Mouse (Mus musculus): ENCODE results near the gene Pbx1. TPM values are rescaled to one million over a fixed set of nuclear protein-coding genes. Genes with fewer than 3 reads are reported as not detected.

The Pbx1 gene
- polyA plus RNA-seq, 1 experiment: 11.0 TPM

DNA sequence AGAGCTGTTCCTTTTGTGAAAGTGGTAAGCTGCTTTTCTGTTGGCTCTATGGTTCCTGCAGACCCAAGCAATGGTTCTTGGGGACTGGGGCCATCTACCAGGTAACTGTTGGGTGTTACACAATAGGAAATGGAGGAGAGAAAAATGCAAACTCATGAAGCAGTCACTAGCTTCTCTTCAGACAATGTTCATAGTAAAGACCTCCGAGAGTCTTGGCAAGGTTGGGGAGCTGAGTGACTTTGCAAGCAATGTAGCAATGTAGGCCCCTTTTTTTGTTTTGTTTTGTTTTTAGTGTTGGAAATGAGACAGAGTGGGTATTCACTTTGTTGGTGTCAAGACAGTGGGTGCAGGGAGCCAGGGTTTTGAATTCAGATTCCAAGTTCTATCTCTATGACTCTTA, 198.9 kb downstream of the Pbx1 start:
- TF ChIP-seq CTCF (IDR thresholded peaks at IDR 0.05; ENCODE audit: extremely low read depth, insufficient read length, insufficient replicate concordance, low read depth, low read length) (no peak), POLR2A (IDR thresholded peaks at IDR 0.05; ENCODE audit: low read depth, low read length) (no peak)
- H3K27me3 ChIP-seq (ENCODE audit: control insufficient read depth, insufficient read depth, low read length): no peaks in the 10 kb centered on the region
- peaks cover 5% of the 10 kb centered on the region; the same call in 1 of the 2 replicates for H3K4me1 ChIP-seq (ENCODE audit: control insufficient read depth, insufficient read depth, insufficient read length, low read length)
- H3K4me3 ChIP-seq (ENCODE audit: low read depth, low read length): no peak overlapping the region
- H3K36me3 ChIP-seq (ENCODE audit: control insufficient read depth, insufficient read depth, low read length): no peaks in the 10 kb centered on the region
- H3K27ac ChIP-seq (ENCODE audit: insufficient read depth, low read depth, low read length): no peak overlapping the region
- WGBS: 87% methylated on average over 1 of the region's 1 CpGs

DNA sequence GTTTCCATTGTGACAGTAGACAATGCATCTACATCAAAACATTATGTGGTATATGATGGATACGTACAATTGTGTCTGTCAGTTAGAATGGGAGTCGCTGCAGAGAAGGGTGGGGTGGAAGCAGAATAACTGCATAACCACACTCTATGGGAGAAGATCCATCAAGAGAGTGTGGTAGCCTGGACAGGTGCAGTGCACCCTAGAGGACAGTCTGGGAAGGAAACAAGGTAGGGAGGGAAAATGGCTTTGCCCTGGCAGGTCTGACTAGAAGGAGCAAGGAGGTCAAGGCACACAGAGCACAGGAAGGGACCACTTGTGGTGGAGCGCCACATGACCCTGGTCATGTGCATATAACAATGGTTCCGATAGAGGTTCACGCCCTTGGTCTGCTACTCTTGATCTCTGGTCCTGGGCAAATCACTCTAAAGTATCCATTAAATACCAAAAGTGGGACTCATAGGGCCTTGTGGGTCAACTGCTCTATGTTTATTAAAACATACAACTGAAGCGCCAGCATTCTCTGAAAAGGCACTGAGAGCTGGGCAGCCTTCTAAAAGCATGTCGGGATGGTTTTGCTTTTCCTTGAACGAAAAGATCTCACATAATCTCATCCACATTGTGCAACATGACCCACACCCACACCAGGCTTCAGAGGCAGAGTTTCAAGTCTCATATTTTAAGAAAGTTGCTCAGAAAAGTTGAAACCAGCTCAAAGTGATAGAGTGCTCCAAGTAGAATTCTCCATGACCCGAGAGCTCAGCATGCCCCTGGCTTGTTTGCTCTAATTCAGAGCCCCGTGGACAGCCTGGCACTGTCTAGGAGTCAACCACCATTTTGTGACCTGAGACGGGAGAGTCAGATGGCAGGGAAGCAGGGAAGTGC, 200.3 kb downstream of the Pbx1 start:
- 90% methylated on average over 11 of the region's 11 CpGs for WGBS
- H3K4me1 ChIP-seq (ENCODE audit: control insufficient read depth, insufficient read depth, insufficient read length, low read length): peaks cover 5% of the 10 kb centered on the region; the same call in 1 of the 2 replicates
- no peaks in the 10 kb centered on the region for H3K36me3 ChIP-seq (ENCODE audit: control insufficient read depth, insufficient read depth, low read length)
- no peak overlapping the region for H3K27ac ChIP-seq (ENCODE audit: insufficient read depth, low read depth, low read length)
- TF ChIP-seq POLR2A (IDR thresholded peaks at IDR 0.05; ENCODE audit: low read depth, low read length) (no peak), CTCF (IDR thresholded peaks at IDR 0.05; ENCODE audit: extremely low read depth, insufficient read length, insufficient replicate concordance, low read depth, low read length) (no peak)
- no peak overlapping the region for H3K4me3 ChIP-seq (ENCODE audit: low read depth, low read length)
- no peaks in the 10 kb centered on the region for H3K27me3 ChIP-seq (ENCODE audit: control insufficient read depth, insufficient read depth, low read length)

- H3K4me3 ChIP-seq (ENCODE audit: low read depth, low read length): no peak overlapping the region
- no peaks in the 10 kb centered on the region for H3K27me3 ChIP-seq (ENCODE audit: control insufficient read depth, insufficient read depth, low read length)
- 9% methylated on average over 1 of the region's 1 CpGs for WGBS
- no peaks in the 10 kb centered on the region for H3K36me3 ChIP-seq (ENCODE audit: control insufficient read depth, insufficient read depth, low read length)
- H3K27ac ChIP-seq (ENCODE audit: insufficient read depth, low read depth, low read length): no peak overlapping the region
- H3K4me1 ChIP-seq (ENCODE audit: control insufficient read depth, insufficient read depth, insufficient read length, low read length): peaks cover 5% of the 10 kb centered on the region; the same call in 1 of the 2 replicates
- TF ChIP-seq CTCF (IDR thresholded peaks at IDR 0.05; ENCODE audit: extremely low read depth, insufficient read length, insufficient replicate concordance, low read depth, low read length) (no peak), POLR2A (IDR thresholded peaks at IDR 0.05; ENCODE audit: low read depth, low read length) (no peak)
Observed at GRCm38 (mm10) chr1:168230858-168231257, 201.2 kb downstream of the Pbx1 start.

- Histone ChIP-seq H3K4me3 (ENCODE audit: low read depth, low read length) (no peak overlapping the region), H3K4me1 (ENCODE audit: control insufficient read depth, insufficient read depth, insufficient read length, low read length) (peaks cover 5% of the 10 kb centered on the region; the same call in 1 of the 2 replicates), H3K36me3 (ENCODE audit: control insufficient read depth, insufficient read depth, low read length) (no peaks in the 10 kb centered on the region), H3K27me3 (ENCODE audit: control insufficient read depth, insufficient read depth, low read length) (no peaks in the 10 kb centered on the region), H3K27ac (ENCODE audit: insufficient read depth, low read depth, low read length) (no peak overlapping the region)
- WGBS: 63% methylated on average over 4 of the region's 4 CpGs
- no peak for TF ChIP-seq CTCF (IDR thresholded peaks at IDR 0.05; ENCODE audit: extremely low read depth, insufficient read length, insufficient replicate concordance, low read depth, low read length)
Observed at GRCm38 (mm10) chr1:168230134-168230533, 201.9 kb downstream of the Pbx1 start.

GRCm38 (mm10) chr1:168228756-168229526, 203.1 kb downstream of the Pbx1 start:
- no peaks in the 10 kb centered on the region for H3K27me3 ChIP-seq (ENCODE audit: control insufficient read depth, insufficient read depth, low read length)
- no peak overlapping the region for H3K27ac ChIP-seq (ENCODE audit: insufficient read depth, low read depth, low read length)
- H3K36me3 ChIP-seq (ENCODE audit: control insufficient read depth, insufficient read depth, low read length): no peaks in the 10 kb centered on the region
- H3K4me1 ChIP-seq (ENCODE audit: control insufficient read depth, insufficient read depth, insufficient read length, low read length): peaks cover 5% of the 10 kb centered on the region; the same call in 1 of the 2 replicates
- H3K4me3 ChIP-seq (ENCODE audit: low read depth, low read length): no peak overlapping the region
- TF ChIP-seq POLR2A (IDR thresholded peaks at IDR 0.05; ENCODE audit: low read depth, low read length) (no peak), CTCF (IDR thresholded peaks at IDR 0.05; ENCODE audit: extremely low read depth, insufficient read length, insufficient replicate concordance, low read depth, low read length) (no peak)
- 65% methylated on average over 6 of the region's 6 CpGs for WGBS

- no peaks in the 10 kb centered on the region for H3K36me3 ChIP-seq (ENCODE audit: control insufficient read depth, insufficient read depth, low read length)
- no peak overlapping the region for H3K27ac ChIP-seq (ENCODE audit: insufficient read depth, low read depth, low read length)
- H3K27me3 ChIP-seq (ENCODE audit: control insufficient read depth, insufficient read depth, low read length): no peaks in the 10 kb centered on the region
- H3K4me3 ChIP-seq (ENCODE audit: low read depth, low read length): no peak overlapping the region
- WGBS: 81% methylated on average over 6 of the region's 6 CpGs
- peaks cover 3% of the 10 kb centered on the region; the same call in 1 of the 2 replicates for H3K4me1 ChIP-seq (ENCODE audit: control insufficient read depth, insufficient read depth, insufficient read length, low read length)
- TF ChIP-seq POLR2A (IDR thresholded peaks at IDR 0.05; ENCODE audit: low read depth, low read length) (no peak), CTCF (IDR thresholded peaks at IDR 0.05; ENCODE audit: extremely low read depth, insufficient read length, insufficient replicate concordance, low read depth, low read length) (no peak)
Observed at GRCm38 (mm10) chr1:168226150-168226549, 205.9 kb downstream of the Pbx1 start.

Measured in small intestine, adult 2 months (tissue).